Mouse (Mus musculus) heart, adult 8-10 months (tissue): ENCODE data around the gene Alppl2. TPM values are rescaled to one million over a fixed set of nuclear protein-coding genes. Genes with fewer than 3 reads are reported as not detected.

Source experiments
- DNase-seq: peaks from one replicate; pipeline ENCODE4 v3.0.0; 2022; ENCODE audit warnings: low spot score
- total RNA-seq, 4 experiments: library from RNA; stranded (reverse); gene quantifications; 2 replicates each; pipeline ENCODE4 v1.2.4; 2022

Gene Alppl2
- total RNA-seq, 4 experiments from 2014 or later, result not detected

GRCm38 (mm10) chr1:87050700-87051099 is 39.0 kb downstream of the Alppl2 start:
- DNase-seq, result no peak

GRCm38 (mm10) chr1:87050072-87050471 is 39.7 kb downstream of the Alppl2 start:
- DNase-seq, result no peak

- peak; percentile 67 for DNase-seq
Measured at GRCm38 (mm10) chr1:87041814-87042438, 47.8 kb downstream of the Alppl2 start.

- peak; percentile 66 for DNase-seq
Measured at GRCm38 (mm10) chr1:87041119-87041518, 48.6 kb downstream of the Alppl2 start.

GRCm38 (mm10) chr1:87038477-87039070 is 51.2 kb downstream of the Alppl2 start:
- DNase-seq, result no peak

Other genes starting within 250 kb of the Alppl2 start
- not detected for gene Alpi, start 11.7 kb upstream of the Alppl2 start, total RNA-seq
- gene Akp3, start 35.0 kb upstream of the Alppl2 start, total RNA-seq, result not detected
- not detected for gene Ecel1, start 66.6 kb upstream of the Alppl2 start, total RNA-seq
- not detected for gene Prss56, start 93.4 kb upstream of the Alppl2 start, total RNA-seq
- gene Chrnd, start 100.7 kb upstream of the Alppl2 start, total RNA-seq, result not detected
- not detected for gene Chrng, start 114.7 kb upstream of the Alppl2 start, total RNA-seq
- 10 to 100 TPM; 44.0 to 56.1 (median 49.0) TPM for gene Eif4e2, start 124.0 kb upstream of the Alppl2 start, total RNA-seq
- 1 to 10 TPM; 3.3 to 7.2 (median 4.5) TPM for gene Efhd1, start 174.4 kb upstream of the Alppl2 start, total RNA-seq
- 10 to 100 TPM; 38.0 to 48.5 (median 40.4) TPM for gene Gigyf2, start 237.1 kb upstream of the Alppl2 start, total RNA-seq